Mouse (Mus musculus): ENCODE data around the gene Hopx. TPM values are rescaled to one million over a fixed set of nuclear protein-coding genes. Genes with fewer than 3 reads are reported as not detected.

Gene Hopx
- total and polyA plus RNA-seq, 3 experiments = 26.8 to 43.4 TPM; not detected in 1

DNA sequence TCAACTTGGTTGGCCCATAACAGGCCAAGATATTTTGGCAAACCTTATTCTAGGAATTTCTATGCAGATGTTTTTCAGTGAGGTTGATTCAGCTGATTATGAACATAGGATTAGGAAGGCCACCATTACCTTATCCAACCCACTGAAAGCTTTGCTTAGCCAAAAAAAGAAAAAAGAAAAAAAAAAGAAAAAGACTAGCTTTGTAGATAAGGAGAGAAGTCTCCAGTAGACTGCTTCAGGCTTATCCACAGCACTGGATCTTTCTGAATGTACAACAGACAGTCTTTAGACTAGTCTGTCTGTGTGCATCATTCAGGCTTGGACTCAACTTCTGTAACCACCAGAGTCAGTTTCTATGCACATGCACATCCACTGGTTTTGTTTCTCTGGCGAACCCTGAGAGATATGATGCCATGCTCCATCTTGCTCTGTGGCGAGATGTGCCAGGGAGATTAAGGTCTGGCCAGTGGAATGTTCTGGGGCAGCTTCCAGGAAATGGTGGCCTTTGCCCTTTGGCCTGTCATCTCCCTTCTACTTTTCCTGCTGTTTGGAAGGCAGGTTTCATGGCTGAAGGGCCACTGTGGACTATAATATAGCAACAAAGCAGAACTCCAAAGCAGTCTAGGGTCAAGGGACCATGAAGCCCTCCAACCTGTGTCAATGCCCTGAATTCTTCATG, 17.7 kb upstream of the Hopx start (continued):
- TF ChIP-seq ZC3H11A (IDR thresholded peaks at IDR 0.05; ENCODE audit: low read depth, low read length) (no peak), TAL1 (IDR thresholded peaks at IDR 0.05; ENCODE audit: low read length) (no peak), MEF2A (IDR thresholded peaks at IDR 0.05; ENCODE audit: extremely low read depth, insufficient replicate concordance, low read depth, low read length, poor library complexity, severe bottlenecking) (no peak), TBP (IDR thresholded peaks at IDR 0.05; ENCODE audit: low read depth, low read length) (no peak), ZMIZ1 (IDR thresholded peaks at IDR 0.05; ENCODE audit: low read depth, low read length) (no peak), MAX (IDR thresholded peaks at IDR 0.05; ENCODE audit: low read length) (0 out of 2 replicates have a peak, but pooled peaks have one; percentile 16), POLR2AphosphoS2 (IDR thresholded peaks at IDR 0.05; ENCODE audit: low read length) (no peak), MYC (IDR thresholded peaks at IDR 0.05; ENCODE audit: low read depth, low read length) (0 out of 2 replicates have a peak, but pooled peaks have one; percentile 48), HCFC1 (IDR thresholded peaks at IDR 0.05; ENCODE audit: low read depth, low read length) (no peak), EP300 (IDR thresholded peaks at IDR 0.05; ENCODE audit: low read depth in 1 of 2, low read length in 2 of 2) (peak in 1 of 2 experiments; percentile 55; a peak in 1 of 4 replicates), MYB (IDR thresholded peaks at IDR 0.05; ENCODE audit: low read depth, low read length) (no peak), ELF1 (IDR thresholded peaks at IDR 0.05; ENCODE audit: low read depth, low read length) (no peak)

- no peak overlapping the region for H3K27ac ChIP-seq (ENCODE audit: control insufficient read depth, low read depth, low read length)
- H3K9ac ChIP-seq (ENCODE audit: control insufficient read depth, low read depth, low read length, poor library complexity, severe bottlenecking) = no peak overlapping the region
- TF ChIP-seq GABPA (IDR thresholded peaks at IDR 0.05; ENCODE audit: low read depth, low read length) = no peak
- TF ChIP-seq POLR2AphosphoS2 (IDR thresholded peaks at IDR 0.05; ENCODE audit: low read length) = no peak
- TF ChIP-seq MAX (IDR thresholded peaks at IDR 0.05; ENCODE audit: low read length) = no peak
- TF ChIP-seq CTCF (IDR thresholded peaks at IDR 0.05 in 2 of 3, conservative IDR thresholded peaks at IDR 0.05 in 1 of 3; ENCODE audit: control insufficient read depth in 1 of 3, insufficient read depth in 1 of 3, low read depth in 2 of 3, low read length in 3 of 3, poor library complexity in 1 of 3, severe bottlenecking in 1 of 3) = no peak
- no peak for TF ChIP-seq JUND (IDR thresholded peaks at IDR 0.05; ENCODE audit: low read depth, low read length)
- no peak for TF ChIP-seq GATA1 (IDR thresholded peaks at IDR 0.05; ENCODE audit: low read depth, low read length)
- no peak for TF ChIP-seq ELF1 (IDR thresholded peaks at IDR 0.05; ENCODE audit: low read depth, low read length)
- TF ChIP-seq TAL1 (IDR thresholded peaks at IDR 0.05; ENCODE audit: low read length) = no peak
- no peak for TF ChIP-seq SIN3A (IDR thresholded peaks at IDR 0.05; ENCODE audit: low read length)
- TF ChIP-seq BHLHE40 (IDR thresholded peaks at IDR 0.05; ENCODE audit: borderline replicate concordance, low read depth, low read length) = no peak
- TF ChIP-seq ZNF384 (IDR thresholded peaks at IDR 0.05; ENCODE audit: low read depth, low read length) = no peak
- TF ChIP-seq USF2 (IDR thresholded peaks at IDR 0.05; ENCODE audit: borderline replicate concordance in 1 of 2, insufficient read depth in 1 of 2, low read depth in 1 of 2, low read length in 2 of 2) = no peak
- no peak for TF ChIP-seq MXI1 (IDR thresholded peaks at IDR 0.05; ENCODE audit: low read depth, low read length)
- no peak for TF ChIP-seq UBTF (IDR thresholded peaks at IDR 0.05; ENCODE audit: borderline replicate concordance, insufficient read depth, low read depth, low read length)
- no peak for TF ChIP-seq EP300 (IDR thresholded peaks at IDR 0.05; ENCODE audit: low read depth in 1 of 2, low read length in 2 of 2)
- TF ChIP-seq CHD1 (IDR thresholded peaks at IDR 0.05; ENCODE audit: low read depth, low read length) = no peak
- no peak overlapping the region for H3K4me3 ChIP-seq (ENCODE audit: control insufficient read depth in 1 of 2, insufficient read depth in 1 of 2, low read depth in 2 of 2, low read length in 2 of 2)
- no peaks in the 10 kb centered on the region for H3K9me3 ChIP-seq (replicated peaks; ENCODE audit: insufficient read depth, low read length)
- peaks cover 21 to 24% of the 10 kb centered on the region in 2 experiments for H3K4me1 ChIP-seq (ENCODE audit: control insufficient read depth in 1 of 2, insufficient read depth in 2 of 2, low read length in 2 of 2)
- H3K36me3 ChIP-seq (ENCODE audit: control insufficient read depth in 1 of 2, insufficient read depth in 2 of 2, low read length in 2 of 2) = peaks cover 0 to 23% of the 10 kb centered on the region in 2 experiments; a peak in 2 of 4 replicates
- no peaks in the 10 kb centered on the region for H3K27me3 ChIP-seq (ENCODE audit: control insufficient read depth in 1 of 2, insufficient read depth in 2 of 2, low read length in 2 of 2)
- DNase-seq (ENCODE audit: low read depth, low spot score) = no peak
- no peaks in the 10 kb centered on the region for H3K79me2 ChIP-seq (ENCODE audit: control insufficient read depth, insufficient read depth, low read length, poor library complexity)
These were observed 17.0 kb upstream of the Hopx start for GRCm38 (mm10) chr5:77131879-77132278.
